Comparison of ENCODE assay signal across 7 mouse cellular contexts in the genomic region with DNA sequence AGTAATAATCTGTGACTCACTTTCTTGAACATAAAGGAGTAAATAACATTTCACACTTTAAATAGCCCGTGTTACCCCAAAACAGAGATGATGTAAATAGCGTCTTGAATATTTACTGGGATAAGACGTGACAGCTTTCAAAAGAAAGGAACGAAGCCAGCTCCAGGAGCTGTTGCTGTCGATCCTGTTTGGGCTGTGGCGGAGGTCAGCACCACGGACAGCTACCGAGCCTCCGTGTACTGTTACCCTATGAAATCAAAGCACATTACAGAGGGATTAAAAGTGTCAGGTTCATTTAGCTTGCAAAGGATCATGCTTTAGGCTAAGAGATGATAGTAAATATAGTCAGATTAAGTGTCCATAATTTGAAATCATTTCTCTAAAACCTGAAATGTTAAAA.
A peak's percentile ranks its signal among the peaks of the same experiment; 100 is the strongest.
DNase-seq lines count a peak whose midpoint lies in the region; ATAC-seq and TF ChIP-seq lines count a peak whose summit lies in the region.

No protein-coding gene starts in this region.

- in situ Hi-C loops in ES-E14 (cut with MboI; ENCODE audit: low sequenced_read_pairs in 2 of 2, unreplicated experiment in 2 of 2): loop anchor here in 1 of 2 experiments (10.0 kb wide), 1 partner anchor 173 kb away; no protein-coding TSS in a partner anchor

- H3K4me2 ChIP-seq in liver, postnatal 0 days (ENCODE audit: low read depth, low read length): no peak overlapping the region

- no peak for TF ChIP-seq EP300 in liver, postnatal 0 days (IDR thresholded peaks at IDR 0.05; ENCODE audit: low read depth)

- DNase-seq in kidney, adult 18-20 months: peak; percentile 6
- no peak for DNase-seq in kidney, adult 11 months
- peak; percentile 38 for DNase-seq in ES-E14 (ENCODE audit: low read depth, low spot score)
- peak; percentile 66 for DNase-seq in adrenal gland, postnatal 25 days
- peak; percentile 33 for DNase-seq in liver, postnatal 0 days
- DNase-seq in frontal cortex, postnatal 25 days (ENCODE audit: low spot score in 2 of 2): no peak
- DNase-seq in thymus, adult 18-20 months: no peak

- no peak for TF ChIP-seq CTCF in liver, postnatal 0 days (IDR thresholded peaks at IDR 0.05; ENCODE audit: low read depth)

- H3K27me3 ChIP-seq in liver, postnatal 0 days (ENCODE audit: insufficient read depth, low read length): no peaks in the 10 kb centered on the region

- no peak overlapping the region for H3K27ac ChIP-seq in ES-E14 (ENCODE audit: insufficient read depth, low read depth, low read length, poor library complexity, severe bottlenecking)
- no peak overlapping the region for H3K27ac ChIP-seq in liver, postnatal 0 days (ENCODE audit: low read depth)

- no peaks in the 10 kb centered on the region for H3K4me1 ChIP-seq in ES-E14 (ENCODE audit: control insufficient read depth in 2 of 2, insufficient read depth in 2 of 2, low read length in 2 of 2, poor library complexity in 1 of 2)
- no peaks in the 10 kb centered on the region for H3K4me1 ChIP-seq in liver, postnatal 0 days (ENCODE audit: insufficient read depth)

- no peak overlapping the region for H3K9ac ChIP-seq in ES-E14 (ENCODE audit: insufficient read depth, low read depth, low read length, poor library complexity, severe bottlenecking)
- H3K9ac ChIP-seq in liver, postnatal 0 days (replicated peaks): no peak overlapping the region

- H3K9me3 ChIP-seq in ES-E14 (ENCODE audit: control insufficient read depth, insufficient read depth, low read depth, low read length): no peaks in the 10 kb centered on the region
- no peaks in the 10 kb centered on the region for H3K9me3 ChIP-seq in liver, postnatal 0 days (ENCODE audit: low read length)

- ATAC-seq in liver, postnatal 0 days: no peak

- 13% methylated on average over 9 of the region's 9 CpGs for WGBS in liver, postnatal 0 days (ENCODE audit: insufficient replicate concordance)

- no peak overlapping the region for H3K4me3 ChIP-seq in ES-E14 (ENCODE audit: insufficient read depth in 1 of 2, low read depth in 1 of 2, low read length in 2 of 2, poor library complexity in 1 of 2, severe bottlenecking in 1 of 2)
- no peak overlapping the region for H3K4me3 ChIP-seq in liver, postnatal 0 days (ENCODE audit: low read depth, low read length)

- H3K36me3 ChIP-seq in ES-E14 (ENCODE audit: control insufficient read depth, insufficient read depth, low read length, poor library complexity, severe bottlenecking): no peaks in the 10 kb centered on the region
- H3K36me3 ChIP-seq in liver, postnatal 0 days (replicated peaks; ENCODE audit: insufficient read depth, low read length): no peaks in the 10 kb centered on the region

TF ChIP-seq in ES-E14, 5 proteins besides CTCF, POLR2A, EP300 and RAD21:
- no peak for TF ChIP-seq CHD2 (IDR thresholded peaks at IDR 0.05; ENCODE audit: low read depth, low read length)
- TF ChIP-seq ZNF384 (IDR thresholded peaks at IDR 0.05; ENCODE audit: low read depth, low read length): no peak
- TF ChIP-seq HCFC1 (IDR thresholded peaks at IDR 0.05; ENCODE audit: borderline replicate concordance, insufficient read depth, low read length): no peak
- TF ChIP-seq ZC3H11A (IDR thresholded peaks at IDR 0.05; ENCODE audit: borderline replicate concordance, low read depth, low read length): no peak
- no peak for TF ChIP-seq MAFK (IDR thresholded peaks at IDR 0.05; ENCODE audit: insufficient read depth, low read depth, low read length)

Comparison
In these comparisons a context has a peak if more than half of its experiments do, and no peak if none do; other contexts are left out.
1. DNase-seq: peak in kidney, adult 18-20 months (single experiment), ES-E14 (single experiment), adrenal gland, postnatal 25 days (single experiment) and liver, postnatal 0 days (single experiment); none in kidney, adult 11 months (single experiment), frontal cortex, postnatal 25 days (0 of 2) and thymus, adult 18-20 months (0 of 2).